Mouse (Mus musculus) liver, adult 2 months (tissue): ENCODE results near the gene Klf11. TPM values are rescaled to one million over a fixed set of nuclear protein-coding genes. Genes with fewer than 3 reads are reported as not detected.
A peak's percentile ranks its signal among the peaks of the same experiment; 100 is the strongest.

Experiments used
- DNase-seq: peaks from one replicate; pipeline ENCODE4 v3.0.0-alpha.2; 2011; ENCODE audit warnings: low read depth, low spot score; ENCODE audit errors: extremely low read depth
- H3K27ac ChIP-seq: fragments of 200-500 bp; replicated peaks from 2 replicates; pipeline ENCODE4 v1.5.1; 2012; ENCODE audit warnings: low read depth, mild to moderate bottlenecking, control low read depth, inconsistent platforms, low read length; ENCODE audit not compliant: insufficient read depth
- H3K27me3 ChIP-seq: fragments of 200-500 bp; 2 replicates; pipeline ENCODE4 v1.6.1; 2012; ENCODE audit warnings: mild to moderate bottlenecking, moderate library complexity, low read length, inconsistent platforms; ENCODE audit not compliant: control insufficient read depth, insufficient read depth
- H3K36me3 ChIP-seq: fragments of 200-500 bp; 2 replicates; pipeline ENCODE4 v1.6.1; 2012; ENCODE audit warnings: low read length, inconsistent platforms; ENCODE audit not compliant: control insufficient read depth, insufficient read depth
- H3K4me1 ChIP-seq: fragments of 200-500 bp; 2 replicates; pipeline ENCODE4 v1.6.1; 2011; ENCODE audit warnings: low read length; ENCODE audit not compliant: control insufficient read depth, insufficient read depth
- H3K4me3 ChIP-seq: fragments of 200-500 bp; 2 replicates; pipeline ENCODE4 v1.5.1; 2011; ENCODE audit warnings: low read depth, mild to moderate bottlenecking, control low read depth, low read length, moderate library complexity; ENCODE audit not compliant: insufficient read depth
- H3K79me2 ChIP-seq: fragments of 200-500 bp; 2 replicates; pipeline ENCODE4 v1.6.1; 2012; ENCODE audit warnings: inconsistent platforms, mild to moderate bottlenecking, low read length, moderate library complexity; ENCODE audit not compliant: control insufficient read depth, insufficient read depth
- H3K9ac ChIP-seq: fragments of 200-500 bp; 2 replicates; pipeline ENCODE4 v1.6.1; 2012; ENCODE audit warnings: low read depth, mild to moderate bottlenecking, control low read depth, inconsistent platforms, low read length
- CTCF ChIP-seq: fragments of 200-500 bp; IDR thresholded peaks from 2 replicates; pipeline ENCODE4 v1.5.1; 2011; ENCODE audit warnings: low read depth, low read length, control low read depth
- POLR2A ChIP-seq: fragments of 200-500 bp; IDR thresholded peaks from 2 replicates; pipeline ENCODE4 v1.6.1; 2011; ENCODE audit warnings: low read length, control low read depth; ENCODE audit not compliant: insufficient read depth; ENCODE audit errors: extremely low read depth
- WGBS: fragments of 180-500 bp; shearing (Covaris S2); methylation state at CpG from one replicate; pipeline ENCODE4 v1.1.7; 2018; 5-methylcytosine and 5-hydroxymethylcytosine counted together
- polyA plus RNA-seq: library from polyadenylated mRNA; depleted of rRNA; stranded (reverse); fragments of >200 nt; gene quantifications from 2 replicates; pipeline ENCODE4 v1.2.3, GENCODE M21; 2012
- total RNA-seq: library from RNA; depleted of rRNA; stranded (reverse); fragments of >200 nt; gene quantifications from 2 replicates; pipeline ENCODE4 v1.2.3, GENCODE M21; 2014

Gene Klf11
- total and polyA plus RNA-seq, 2 experiments: 2.8 to 5.9 TPM

DNA sequence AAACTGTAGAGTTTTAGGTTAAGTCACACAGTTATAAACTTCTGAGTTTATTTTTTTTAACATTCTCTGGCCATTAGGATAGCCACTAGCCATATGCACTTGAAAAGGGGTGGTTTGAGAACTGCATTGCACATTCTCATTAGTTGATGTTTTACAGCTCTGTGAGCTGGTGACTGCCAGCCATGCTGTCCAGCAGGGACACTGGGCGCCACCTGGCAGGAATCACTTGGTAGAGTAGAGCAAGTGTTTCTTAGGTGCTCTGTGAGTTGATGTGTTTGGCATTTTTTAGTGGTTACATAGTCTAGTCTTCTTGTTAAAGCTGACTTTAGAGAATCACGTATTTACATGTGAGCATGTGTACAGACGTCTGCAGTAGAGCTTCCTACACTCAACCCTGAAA, 5.4 kb downstream of the Klf11 start:
- Histone ChIP-seq H3K79me2 (peaks cover 22% of the 10 kb centered on the region; the same call in 1 of the 2 replicates), H3K27me3 (no peaks in the 10 kb centered on the region), H3K27ac (no peak overlapping the region; the same call in 1 of the 2 replicates), H3K9ac (no peak overlapping the region), H3K4me1 (peaks cover 27% of the 10 kb centered on the region), H3K36me3 (peaks cover 24% of the 10 kb centered on the region; the same call in 1 of the 2 replicates), H3K4me3 (no peak overlapping the region)
- TF ChIP-seq POLR2A (no peak), CTCF (no peak; the same call in 1 of the 2 replicates)
- 67% methylated on average over 3 of the region's 3 CpGs for WGBS
- DNase-seq: peak; percentile 56

DNA sequence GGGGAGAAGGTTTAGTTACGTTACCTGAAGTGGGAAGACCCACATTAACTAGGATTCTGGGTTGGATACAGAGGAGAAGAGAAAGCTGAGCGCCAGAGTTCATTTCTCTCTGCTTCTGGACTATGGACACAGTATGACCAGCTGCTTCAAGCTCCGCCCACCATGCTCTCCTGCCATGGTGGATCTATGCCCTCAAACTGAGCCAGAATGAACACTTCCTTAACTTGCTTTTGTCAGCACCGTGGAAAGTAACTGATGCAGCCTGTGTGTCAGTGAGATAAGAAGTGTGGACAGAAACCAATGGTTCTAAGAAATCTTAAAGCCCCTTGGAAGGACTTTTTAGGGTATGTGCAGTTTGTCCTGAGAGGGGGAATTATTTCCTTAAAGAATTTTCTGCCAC, 7.9 kb downstream of the Klf11 start:
- peaks cover 17% of the 10 kb centered on the region for H3K4me1 ChIP-seq
- 19% methylated on average over 4 of the region's 4 CpGs for WGBS

DNA sequence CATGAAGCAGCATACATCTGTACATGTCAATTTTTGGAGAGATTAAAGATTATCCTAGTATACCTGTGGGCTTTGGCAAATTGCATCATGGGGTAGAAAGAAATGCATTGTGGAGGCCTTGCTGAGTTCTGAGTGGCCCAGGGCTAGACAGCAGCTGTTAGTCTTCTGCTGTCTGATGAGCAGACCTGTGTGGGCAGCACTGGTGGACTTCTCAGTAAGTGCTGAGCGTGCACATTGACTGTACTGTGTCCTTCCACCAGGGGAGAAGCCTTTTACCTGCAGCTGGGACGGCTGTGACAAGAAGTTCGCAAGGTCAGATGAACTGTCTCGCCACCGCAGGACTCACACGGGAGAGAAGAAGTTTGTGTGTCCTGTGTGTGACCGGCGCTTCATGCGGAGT, 8.8 kb downstream of the Klf11 start:
- no peak overlapping the region for H3K9ac ChIP-seq
- peaks cover 20% of the 10 kb centered on the region; the same call in 1 of the 2 replicates for H3K36me3 ChIP-seq
- peaks cover 8% of the 10 kb centered on the region; the same call in 1 of the 2 replicates for H3K79me2 ChIP-seq
- no peak for TF ChIP-seq CTCF
- TF ChIP-seq POLR2A: no peak
- H3K27me3 ChIP-seq: no peaks in the 10 kb centered on the region
- no peak overlapping the region for H3K27ac ChIP-seq
- WGBS: 95% methylated on average over 9 of the region's 9 CpGs
- peaks cover 16% of the 10 kb centered on the region for H3K4me1 ChIP-seq
- no peak overlapping the region for H3K4me3 ChIP-seq
- no peak for DNase-seq

More for the DNA sequence above, 7.9 kb downstream of the Klf11 start:
- peak; percentile 88 for DNase-seq
- Histone ChIP-seq H3K79me2 (peaks cover 11% of the 10 kb centered on the region; the same call in 1 of the 2 replicates), H3K27ac (peak overlapping the region; percentile 14), H3K27me3 (no peaks in the 10 kb centered on the region), H3K4me3 (no peak overlapping the region), H3K9ac (no peak overlapping the region), H3K36me3 (peaks cover 22% of the 10 kb centered on the region; the same call in 1 of the 2 replicates)
- TF ChIP-seq POLR2A: no peak
- no peak for TF ChIP-seq CTCF

DNA sequence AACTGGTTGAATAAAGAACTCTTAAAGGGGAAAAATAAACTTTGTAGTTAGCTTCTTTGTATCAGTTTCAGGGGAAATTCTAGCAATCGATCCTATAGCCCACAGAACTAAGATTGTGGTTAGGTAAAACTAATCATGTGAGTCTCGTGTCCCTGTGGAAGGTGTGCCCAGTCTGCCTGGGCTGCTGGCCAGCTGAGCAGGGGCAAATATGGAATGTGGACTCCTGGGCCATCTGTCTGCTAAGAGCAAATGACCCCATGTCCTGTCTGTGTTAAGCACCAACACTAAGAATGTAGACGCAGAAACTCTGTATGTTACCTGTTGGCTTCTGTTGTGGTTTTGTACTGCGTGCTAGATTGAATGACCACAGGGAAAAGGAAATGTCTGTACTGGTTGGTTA, 10.0 kb downstream of the Klf11 start:
- peak; percentile 91 for DNase-seq
- Histone ChIP-seq H3K27me3 (no peaks in the 10 kb centered on the region), H3K27ac (peak overlapping the region; percentile 60), H3K79me2 (peaks cover 3% of the 10 kb centered on the region; the same call in 1 of the 2 replicates), H3K4me1 (peaks cover 13% of the 10 kb centered on the region), H3K4me3 (no peak overlapping the region), H3K36me3 (peaks cover 13% of the 10 kb centered on the region; the same call in 1 of the 2 replicates), H3K9ac (no peak overlapping the region)
- 26% methylated on average over 4 of the region's 4 CpGs for WGBS
- TF ChIP-seq POLR2A (no peak), CTCF (no peak)

DNA sequence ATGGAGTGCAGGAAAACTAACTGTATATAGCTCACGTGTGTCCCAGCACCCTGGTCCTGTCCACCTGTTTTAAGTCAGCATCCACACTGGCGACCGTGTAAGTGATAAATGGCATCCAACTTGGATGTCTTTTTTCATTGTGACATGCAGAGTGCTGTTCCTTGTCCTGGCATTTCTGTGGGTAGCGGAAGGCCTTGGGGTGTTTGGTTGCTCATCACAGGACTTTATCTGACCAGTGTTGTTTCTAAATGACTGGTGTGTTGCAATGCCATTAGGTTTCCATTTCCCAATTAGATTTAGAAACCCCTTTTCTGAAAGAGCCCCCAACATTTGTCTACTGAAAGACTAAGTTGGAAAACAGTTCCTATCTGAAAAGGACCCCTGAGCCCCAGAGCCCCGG, 11.1 kb downstream of the Klf11 start:
- H3K4me1 ChIP-seq: peaks cover 13% of the 10 kb centered on the region
- H3K27me3 ChIP-seq: no peaks in the 10 kb centered on the region
- H3K4me3 ChIP-seq: no peak overlapping the region
- TF ChIP-seq CTCF (no peak), POLR2A (no peak)
- H3K79me2 ChIP-seq: peaks cover 3% of the 10 kb centered on the region; the same call in 1 of the 2 replicates
- no peak overlapping the region for H3K27ac ChIP-seq
- peak; percentile 28 for DNase-seq
- H3K36me3 ChIP-seq: peaks cover 10% of the 10 kb centered on the region; the same call in 1 of the 2 replicates
- H3K9ac ChIP-seq: no peak overlapping the region
- WGBS: 86% methylated on average over 5 of the region's 5 CpGs

DNA sequence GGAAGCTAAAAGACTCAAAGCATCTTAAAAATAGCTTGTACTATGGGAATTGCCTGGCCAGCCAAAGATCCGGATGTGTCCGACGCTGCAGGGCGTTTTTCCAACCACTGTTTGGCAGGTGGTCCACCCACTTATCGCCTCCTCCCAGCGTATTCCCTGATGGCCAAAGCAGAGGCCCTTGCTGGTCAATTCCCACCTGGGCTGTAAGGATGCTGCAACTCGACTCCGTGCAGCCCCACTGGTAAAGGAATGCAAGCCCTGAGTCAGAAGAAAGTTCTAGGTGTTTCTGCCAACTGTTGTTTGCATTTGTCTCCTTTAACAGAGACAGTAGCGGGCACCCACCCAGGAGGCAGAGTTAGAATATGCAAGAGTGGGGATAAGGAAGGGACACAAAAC, 29.0 kb downstream of the Klf11 start:
- peak overlapping the region; percentile 95 for H3K9ac ChIP-seq
- peak overlapping the region; percentile 55 for H3K27ac ChIP-seq
- H3K27me3 ChIP-seq: no peaks in the 10 kb centered on the region
- TF ChIP-seq POLR2A (no peak), CTCF (no peak)
- H3K4me1 ChIP-seq: peaks cover 20% of the 10 kb centered on the region
- no peak for DNase-seq
- H3K4me3 ChIP-seq: peak overlapping the region; percentile 78
- H3K36me3 ChIP-seq: no peaks in the 10 kb centered on the region
- peaks cover 4% of the 10 kb centered on the region for H3K79me2 ChIP-seq
- WGBS: 37% methylated on average over 9 of the region's 9 CpGs
